Mouse (Mus musculus) brain, embryonic 18.5 days (tissue): ENCODE data around the gene Cog3.

Experiments used
- DNase-seq: peaks from one replicate; pipeline ENCODE4 v3.0.0-alpha.2; 2012; ENCODE audit warnings: low read depth, low spot score

Gene Cog3

GRCm38 (mm10) chr14:75697928-75698327 is 56.4 kb downstream of the Cog3 start:
- DNase-seq = no peak

- DNase-seq = no peak
Observed at GRCm38 (mm10) chr14:75696096-75696495, 58.2 kb downstream of the Cog3 start.

GRCm38 (mm10) chr14:75690428-75690827 is 63.9 kb downstream of the Cog3 start:
- peak; percentile 40 for DNase-seq

- DNase-seq = no peak
Observed at GRCm38 (mm10) chr14:75676316-75676715, 78.0 kb downstream of the Cog3 start.

- DNase-seq = no peak
Observed at GRCm38 (mm10) chr14:75669085-75669645, 85.2 kb downstream of the Cog3 start.

GRCm38 (mm10) chr14:75665430-75666180 is 88.7 kb downstream of the Cog3 start:
- no peak for DNase-seq

GRCm38 (mm10) chr14:75661548-75661947 is 92.8 kb downstream of the Cog3 start:
- DNase-seq = no peak

- no peak for DNase-seq
Observed at GRCm38 (mm10) chr14:75660936-75661335, 93.4 kb downstream of the Cog3 start.
